Mouse (Mus musculus): Measurements from ENCODE around the gene Zdhhc23.

DNA sequence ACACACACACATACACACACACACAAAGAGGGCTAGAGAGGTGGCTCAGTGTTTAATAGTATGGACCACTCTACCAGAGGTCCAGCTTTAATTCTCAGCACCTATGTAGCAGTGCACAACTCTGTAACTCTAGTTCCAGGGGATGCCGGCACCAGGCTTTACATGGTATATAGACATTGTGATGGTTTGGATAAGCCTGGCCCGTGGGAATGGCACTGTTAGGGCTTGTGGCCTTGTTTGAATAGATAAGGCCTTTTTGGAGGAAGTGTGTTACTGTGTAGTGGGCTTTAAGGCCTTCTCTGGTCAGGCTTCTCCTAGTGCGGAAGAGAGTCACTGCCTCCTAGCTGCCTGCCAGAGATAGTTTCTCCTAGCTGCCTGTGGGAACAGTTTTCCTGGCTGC, 60.7 kb downstream of the Zdhhc23 start:
- TF ChIP-seq POLR2A (IDR thresholded peaks at IDR 0.05; ENCODE audit: insufficient read length, low read depth) (no peak), CEBPB (IDR thresholded peaks at IDR 0.05; ENCODE audit: insufficient read depth, poor library complexity, severe bottlenecking) (no peak), POLR2AphosphoS2 (IDR thresholded peaks at IDR 0.05; ENCODE audit: insufficient read length, low read depth) (no peak), TCF12 (IDR thresholded peaks at IDR 0.05; ENCODE audit: insufficient read depth, poor library complexity, severe bottlenecking) (no peak), MAX (IDR thresholded peaks at IDR 0.05; ENCODE audit: low read depth) (no peak), REST (IDR thresholded peaks at IDR 0.05; ENCODE audit: insufficient read depth, insufficient read length) (no peak)
